Mouse (Mus musculus): ENCODE data around the gene 1700019A02Rik.

The 1700019A02Rik gene

DNA sequence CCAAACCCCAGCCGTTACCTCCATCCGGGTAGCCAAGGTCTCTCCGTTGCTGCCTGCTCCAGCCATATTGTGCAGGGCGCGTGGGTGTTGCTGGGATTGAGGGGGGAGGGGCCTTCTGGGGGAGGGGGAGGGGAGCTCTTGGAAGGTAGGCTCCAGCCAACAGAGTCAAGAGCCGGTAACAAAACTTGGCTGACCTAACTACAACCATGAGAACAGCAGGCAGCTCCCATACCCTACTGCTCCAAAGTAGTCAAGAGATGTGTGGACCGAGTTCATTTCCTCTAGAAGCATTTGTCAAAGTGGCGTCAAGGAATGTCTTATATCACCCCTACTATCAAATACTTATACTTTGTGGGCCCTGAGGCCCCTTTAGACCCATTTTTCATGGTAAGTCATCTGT is at the start of gene 1700019A02Rik:
Gene 1700019A02Rik (minus strand): TSS at position 101 of the 400 bp plus-strand sequence.
- no peak for DNase-seq (ENCODE audit: low spot score)

DNA sequence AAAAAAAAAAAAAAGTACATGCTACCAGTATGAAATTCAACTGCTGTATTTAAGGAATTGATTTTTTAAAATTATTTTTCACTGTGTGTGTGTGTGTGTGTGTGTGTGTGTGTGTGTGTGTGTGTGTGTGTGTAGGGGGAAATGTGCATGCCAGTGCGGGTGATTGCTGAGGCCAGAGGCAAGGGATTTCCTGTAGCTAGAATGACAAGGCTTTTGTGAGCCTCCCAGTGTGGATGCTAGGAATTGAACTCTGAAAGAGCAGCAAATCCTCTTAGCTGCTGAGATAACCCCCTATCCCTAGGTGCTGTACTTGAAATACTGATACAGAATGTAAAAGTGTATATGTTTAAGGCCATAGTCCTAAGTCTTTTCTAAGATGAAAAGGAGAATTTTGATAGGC is 38.6 kb upstream of the 1700019A02Rik start:
- no peak for DNase-seq (ENCODE audit: low spot score)

DNA sequence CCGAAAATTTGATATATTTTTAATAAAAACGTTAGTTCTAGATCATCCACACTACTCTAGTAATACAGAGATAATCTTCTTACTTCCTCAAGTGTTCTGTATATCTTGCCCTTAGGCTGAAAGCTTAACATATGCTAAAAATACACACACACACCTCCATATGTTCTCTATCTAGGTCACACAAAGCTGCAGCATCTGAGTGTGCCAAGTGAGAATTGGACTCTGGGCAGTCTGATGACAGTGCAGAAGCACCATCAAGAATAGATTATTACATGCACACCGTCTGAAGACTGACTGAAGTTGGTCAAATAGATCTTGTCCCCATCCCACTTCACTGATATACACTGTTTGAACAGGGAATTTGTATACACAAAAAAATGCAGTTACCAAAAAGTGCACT is 38.2 kb upstream of the 1700019A02Rik start:
- no peak for DNase-seq (ENCODE audit: low spot score)

DNA sequence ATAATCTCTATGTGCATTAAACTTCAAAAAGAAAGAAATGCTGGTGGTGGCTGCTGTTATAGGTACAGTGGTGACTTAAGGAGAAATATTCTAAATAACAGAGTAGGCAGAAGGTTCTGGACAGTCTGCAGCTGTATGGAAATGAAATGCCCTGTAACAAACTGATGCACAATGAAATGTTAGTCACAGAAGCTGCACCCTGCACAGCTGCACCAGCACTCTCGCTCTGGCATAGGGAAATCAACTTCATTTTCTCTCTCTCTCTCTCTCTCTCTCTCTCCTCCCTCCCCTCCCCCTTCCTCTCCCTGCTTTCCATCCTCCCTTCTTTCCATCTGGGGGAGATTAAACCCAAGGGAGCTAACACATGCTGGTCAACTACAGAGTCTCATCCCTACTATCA is 37.3 kb upstream of the 1700019A02Rik start:
- no peak for DNase-seq (ENCODE audit: low spot score)

DNA sequence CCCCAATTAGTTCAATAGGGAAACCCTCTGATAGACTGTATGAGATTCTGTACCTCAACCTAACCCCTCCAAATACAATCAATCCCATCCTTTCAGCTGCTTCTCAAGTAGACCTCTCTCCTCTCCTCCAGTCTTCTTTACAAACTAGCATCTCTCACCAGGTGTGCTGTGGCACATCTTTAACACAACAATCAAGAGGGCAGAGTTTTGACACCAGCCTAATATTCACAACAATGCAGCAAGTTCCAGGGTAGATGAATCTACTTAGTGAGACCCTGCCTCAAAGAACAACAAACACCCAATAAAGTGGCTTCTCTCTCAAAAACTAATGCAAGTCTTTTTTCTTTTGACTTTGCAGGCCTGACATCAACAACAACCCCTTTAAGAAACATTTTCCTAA is 22.7 kb upstream of the 1700019A02Rik start:
- no peak for DNase-seq (ENCODE audit: low spot score)

DNA sequence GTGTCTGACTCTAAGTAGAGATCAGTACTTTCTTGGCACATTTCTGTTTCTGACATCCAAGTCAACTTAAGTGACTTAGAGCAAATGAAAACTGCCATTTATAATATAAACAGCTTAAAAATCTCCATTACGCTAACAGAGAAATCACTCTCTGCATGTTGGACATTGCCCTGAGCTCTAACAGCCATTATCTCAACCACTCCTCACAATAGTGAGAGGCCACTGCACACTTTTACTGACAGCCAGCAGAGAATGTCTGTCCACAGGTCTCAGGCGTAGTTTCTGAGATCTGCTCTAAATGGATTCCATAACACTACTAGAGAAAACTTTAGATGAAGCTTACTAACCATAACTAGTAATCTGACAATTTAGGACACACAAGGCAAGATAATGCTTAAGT is 16.5 kb upstream of the 1700019A02Rik start:
- DNase-seq (ENCODE audit: low spot score): no peak

GRCm38 (mm10) chr1:53201630-53202199 is 14.3 kb upstream of the 1700019A02Rik start:
- DNase-seq (ENCODE audit: low spot score): no peak

DNA sequence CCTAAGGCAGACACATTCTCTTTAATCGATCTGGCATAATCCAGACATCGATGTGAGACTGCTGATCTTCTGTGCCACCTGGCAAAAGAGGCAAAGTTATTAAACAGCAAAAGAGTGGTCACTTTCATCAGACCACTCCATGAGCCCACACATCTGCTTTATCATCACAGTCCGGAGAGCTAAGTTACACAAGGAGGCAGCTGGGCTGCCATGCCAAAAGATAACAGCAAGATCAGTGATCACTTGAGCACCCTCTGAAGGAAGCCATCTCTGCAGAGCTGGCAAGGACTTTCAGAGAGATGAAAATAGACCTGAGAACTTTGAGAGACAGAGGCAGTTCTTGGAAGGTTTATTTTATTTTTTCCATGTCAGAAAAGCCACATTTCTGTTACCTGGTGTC is 7.1 kb upstream of the 1700019A02Rik start:
- no peak for DNase-seq (ENCODE audit: low spot score)

DNA sequence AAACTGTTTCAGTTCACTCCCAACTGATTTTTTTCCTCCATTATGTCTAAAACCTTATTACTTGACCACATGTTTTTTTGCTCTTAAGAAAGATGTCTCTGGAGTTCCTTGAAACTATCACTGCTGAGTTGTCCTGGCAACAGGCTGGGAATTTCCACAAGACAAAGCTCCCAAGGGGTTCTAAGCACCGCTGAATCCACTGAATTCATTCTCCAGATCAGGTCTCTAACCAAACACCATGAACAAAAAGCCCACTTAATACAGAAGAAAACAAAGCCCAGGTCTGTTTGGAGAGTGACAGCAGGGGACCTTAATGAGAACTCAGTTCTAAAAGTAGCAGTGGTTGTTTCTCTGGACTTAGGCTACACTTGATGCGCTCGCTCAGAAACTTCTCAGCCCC is 3.8 kb upstream of the 1700019A02Rik start:
- DNase-seq (ENCODE audit: low spot score): no peak

DNA sequence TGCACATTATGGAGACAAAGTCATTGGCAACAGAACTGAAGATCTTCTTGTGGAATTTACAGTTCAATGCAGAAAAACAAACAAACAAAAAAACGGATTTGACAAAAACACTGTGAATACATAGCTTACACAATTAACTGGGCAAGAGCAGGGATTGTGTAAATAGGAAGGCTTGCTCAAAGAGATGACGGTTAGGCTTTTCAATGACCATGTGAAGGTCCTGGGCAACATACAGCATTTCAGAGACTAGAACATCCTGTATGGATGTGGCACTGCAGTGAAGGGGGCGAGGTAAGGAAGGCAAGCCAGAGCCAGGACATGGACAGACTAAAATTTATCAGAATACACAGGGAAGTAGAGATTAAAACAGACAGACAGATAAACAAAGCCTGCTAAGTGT is 2.2 kb upstream of the 1700019A02Rik start:
- no peak for DNase-seq (ENCODE audit: low spot score)

GRCm38 (mm10) chr1:53186301-53186700 is 1.1 kb downstream of the 1700019A02Rik start:
- no peak for DNase-seq (ENCODE audit: low spot score)

- DNase-seq (ENCODE audit: low spot score): no peak
Observed at GRCm38 (mm10) chr1:53157715-53158114, 29.7 kb downstream of the 1700019A02Rik start.

GRCm38 (mm10) chr1:53123066-53123465 is 64.4 kb downstream of the 1700019A02Rik start:
- DNase-seq (ENCODE audit: low spot score): no peak

GRCm38 (mm10) chr1:53110561-53110960 is 76.9 kb downstream of the 1700019A02Rik start:
- no peak for DNase-seq (ENCODE audit: low spot score)
